Mouse (Mus musculus): ENCODE measurements around the gene Pcp4. TPM values are rescaled to one million over a fixed set of nuclear protein-coding genes. Genes with fewer than 3 reads are reported as not detected.

The Pcp4 gene
- total RNA-seq, 4 experiments from 2014 or later, result 7.1 to 14.6 (median 9.6) TPM

Other genes with a start within 250 kb of the Pcp4 start
- gene B3galt5, start 231.8 kb upstream of the Pcp4 start, total RNA-seq (2022), result under 1 TPM; 0.40 to 0.55 (median 0.51) TPM
- not detected for gene Itgb2l, start 24.0 kb upstream of the Pcp4 start, total RNA-seq (2022)